Mouse (Mus musculus) adrenal gland, adult 10 weeks (tissue): ENCODE data around the gene Angptl3. TPM values are rescaled to one million over a fixed set of nuclear protein-coding genes. Genes with fewer than 3 reads are reported as not detected.

Experiments used
- polyA plus RNA-seq: library from polyadenylated mRNA; stranded (reverse); fragments of 350-450 nt; fragmentation: Illumina TruSeq; extraction: RNeasy Lipid Tissue Mini Kit (QIAGEN cat#74804); gene quantifications from one replicate; pipeline ENCODE4 v1.2.3, GENCODE M21; 2014; ENCODE audit warnings: low read depth, low replicate concordance

Gene Angptl3
- polyA plus RNA-seq: 0.70 TPM

GRCm38 (mm10) chr4:99030686-99031085, at the start of gene Angptl3:
Gene Angptl3 (plus strand): TSS chr4:99030954.

Other genes starting within 250 kb of the Angptl3 start
- gene Kank4, start 213.4 kb upstream of the Angptl3 start, polyA plus RNA-seq: 2.3 TPM
- gene I0C0044D17Rik, start 207.1 kb upstream of the Angptl3 start, polyA plus RNA-seq: not detected
- 109 TPM for gene Usp1, start 107.1 kb upstream of the Angptl3 start, polyA plus RNA-seq
- 200 TPM for gene Dock7, start 90.0 kb downstream of the Angptl3 start, polyA plus RNA-seq
- 54.6 TPM for gene Atg4c, start 163.0 kb downstream of the Angptl3 start, polyA plus RNA-seq